Mouse (Mus musculus) frontal cortex, adult 2 months (tissue): Measurements from ENCODE around the gene Fam71f1. TPM values are rescaled to one million over a fixed set of nuclear protein-coding genes. Genes with fewer than 3 reads are reported as not detected.

Experiments
- DNase-seq, 2 experiments: peaks; one replicate each; pipeline ENCODE4 v3.0.0; 2022; ENCODE audit warnings: low spot score in 1 of 2; ENCODE audit errors: extremely low spot score in 1 of 2
- polyA plus RNA-seq: library from polyadenylated mRNA; depleted of rRNA; stranded (reverse); fragments of >200 nt; gene quantifications from 2 replicates; pipeline ENCODE4 v1.2.3, GENCODE M21; 2012; rRNA removed

The Fam71f1 gene
- polyA plus RNA-seq = 0.06 TPM in 1 of 2 replicates, not detected in the other

DNA sequence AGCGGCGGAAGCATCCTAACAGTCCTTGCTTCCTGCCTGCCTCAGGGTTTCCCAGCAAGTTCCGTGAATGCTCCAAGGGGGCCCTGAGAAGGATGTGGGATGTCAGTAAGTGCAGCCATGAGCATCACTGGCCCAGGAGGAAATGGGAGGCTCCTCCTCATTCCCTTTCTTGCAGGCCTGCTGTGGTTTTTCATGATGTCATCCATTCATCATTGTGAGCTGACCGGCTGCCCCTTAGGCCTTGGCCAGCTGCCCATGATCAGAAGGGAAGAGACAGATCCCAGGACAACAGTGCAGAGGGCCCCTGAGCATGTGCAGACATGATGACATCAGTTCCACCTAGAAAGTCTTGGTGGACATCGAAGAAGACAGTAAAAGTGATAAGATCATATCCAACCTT is at the start of gene Fam71f1:
TSS of gene Fam71f1 (plus strand) at position 262 of the 400 bp plus-strand sequence.
- DNase-seq = no peak

- no peak for DNase-seq
Measured at GRCm38 (mm10) chr6:29270961-29271360, 48.0 kb upstream of the Fam71f1 start.

GRCm38 (mm10) chr6:29272312-29273072 is 46.4 kb upstream of the Fam71f1 start, which contains the start of gene Hilpda:
Gene Hilpda, plus strand, starts transcription at chr6:29272488.
- peak; percentile 80 to 91 for DNase-seq

DNA sequence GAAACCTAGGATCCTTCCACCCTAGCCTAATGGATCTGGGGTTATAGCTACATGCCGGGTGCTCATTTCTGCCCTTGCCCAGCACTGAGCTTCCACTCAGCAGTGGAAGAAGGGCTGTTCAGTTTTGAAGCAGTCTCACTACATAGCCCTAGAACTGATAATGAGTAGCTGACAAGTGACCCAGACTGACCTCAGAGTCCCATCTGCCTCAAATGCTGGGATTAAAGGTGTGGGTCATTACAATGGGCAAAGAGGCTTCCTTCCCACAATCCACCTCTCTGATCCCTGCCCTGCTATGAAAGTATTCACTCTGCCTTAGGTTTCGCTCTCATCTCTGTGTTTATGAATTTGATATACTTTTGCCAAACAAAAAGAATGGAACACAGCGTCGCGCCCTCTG is 42.2 kb upstream of the Fam71f1 start:
- no peak for DNase-seq

GRCm38 (mm10) chr6:29278513-29279267 is 40.2 kb upstream of the Fam71f1 start:
- DNase-seq = peak in 1 of 2 experiments; percentile 81

- DNase-seq = no peak
Measured at GRCm38 (mm10) chr6:29279293-29279692, 39.6 kb upstream of the Fam71f1 start, which contains the start of gene Fam71f2. Gene Fam71f2, plus strand, starts transcription at chr6:29279593.

DNA sequence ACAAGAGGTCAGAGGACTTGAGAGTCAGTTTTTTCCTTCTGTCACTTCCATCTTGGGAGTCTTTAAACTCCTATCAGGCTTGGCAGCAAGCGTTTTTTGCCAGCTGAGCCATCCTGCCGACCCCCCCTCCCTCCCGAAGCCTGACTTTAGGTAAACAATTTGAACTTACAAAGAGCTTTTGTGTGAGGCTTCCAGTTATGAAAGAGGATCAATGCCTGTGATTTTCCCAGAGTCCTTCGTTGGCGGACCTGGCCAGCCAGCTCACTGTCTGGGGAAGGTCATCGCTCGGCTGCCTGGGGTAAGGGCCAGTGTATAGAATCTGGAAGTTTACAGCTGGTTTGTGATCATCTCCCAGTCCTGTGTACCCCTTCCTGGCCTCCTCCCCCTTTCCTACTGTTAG is 38.3 kb upstream of the Fam71f1 start:
- no peak for DNase-seq

GRCm38 (mm10) chr6:29286870-29287269 is 32.1 kb upstream of the Fam71f1 start:
- DNase-seq = no peak

DNA sequence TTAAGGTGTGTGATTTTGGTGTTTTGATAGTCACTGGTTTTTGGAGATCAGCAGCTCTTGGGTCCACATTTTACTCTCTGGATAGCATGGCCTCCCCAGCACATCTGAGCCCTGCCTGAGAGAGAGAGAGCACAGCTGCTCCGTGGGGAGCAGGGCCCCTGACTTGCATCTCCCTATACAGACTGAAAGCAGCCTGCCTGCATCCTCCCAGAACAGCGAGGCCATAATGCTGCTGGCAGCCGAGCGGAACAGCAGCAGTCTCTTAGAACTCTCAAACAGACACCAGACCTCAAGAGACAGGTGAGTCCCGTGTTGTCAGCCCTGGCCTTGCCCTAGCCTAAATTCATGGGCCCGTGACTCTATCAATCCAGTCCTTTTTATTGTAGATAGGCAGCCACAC is 31.5 kb upstream of the Fam71f1 start:
- no peak for DNase-seq

- no peak for DNase-seq
Measured at GRCm38 (mm10) chr6:29287944-29288343, 31.0 kb upstream of the Fam71f1 start.

GRCm38 (mm10) chr6:29288651-29289050 is 30.3 kb upstream of the Fam71f1 start:
- DNase-seq = no peak

DNA sequence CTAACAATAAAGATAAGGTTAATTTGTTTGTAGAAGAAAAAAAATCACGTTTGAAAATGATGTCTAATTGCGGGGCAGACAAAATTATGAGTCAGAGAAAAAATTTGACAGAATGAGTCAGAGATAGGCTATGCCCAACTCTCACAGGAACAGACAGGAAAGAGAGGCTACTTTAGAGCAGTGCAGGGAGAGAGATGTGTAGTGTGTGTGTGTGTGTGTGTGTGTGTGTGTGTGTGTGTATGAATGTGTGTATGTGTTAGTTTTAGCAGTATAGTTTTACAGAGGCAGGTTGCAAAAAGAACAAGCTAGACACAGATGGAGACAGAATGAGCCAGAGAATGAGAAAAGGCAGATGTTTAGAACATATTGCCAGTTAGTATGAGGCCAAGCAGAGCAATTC is 19.8 kb upstream of the Fam71f1 start:
- no peak for DNase-seq

GRCm38 (mm10) chr6:29303251-29303650 is 15.7 kb upstream of the Fam71f1 start:
- no peak for DNase-seq

- DNase-seq = no peak
Measured at GRCm38 (mm10) chr6:29303726-29304125, 15.2 kb upstream of the Fam71f1 start.

DNA sequence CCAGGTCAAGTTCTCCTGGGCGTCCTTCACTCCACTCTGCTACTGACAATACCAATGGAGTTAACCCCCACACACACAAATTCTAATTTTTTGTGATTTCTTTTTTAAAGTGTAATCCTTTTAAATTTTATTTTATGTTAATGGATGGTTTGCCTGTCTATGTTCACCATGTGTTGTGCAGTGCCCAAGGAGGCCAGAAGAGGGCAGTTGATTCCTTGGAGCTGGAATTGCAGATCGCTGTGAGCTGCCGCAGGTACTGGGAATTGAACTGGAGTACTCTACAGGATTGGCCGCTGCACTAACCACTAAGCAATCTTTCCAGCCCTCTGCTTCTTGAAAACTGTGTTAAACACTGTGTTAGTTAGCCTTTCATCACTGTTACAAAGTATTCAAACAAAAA is 13.5 kb upstream of the Fam71f1 start:
- DNase-seq = no peak

DNA sequence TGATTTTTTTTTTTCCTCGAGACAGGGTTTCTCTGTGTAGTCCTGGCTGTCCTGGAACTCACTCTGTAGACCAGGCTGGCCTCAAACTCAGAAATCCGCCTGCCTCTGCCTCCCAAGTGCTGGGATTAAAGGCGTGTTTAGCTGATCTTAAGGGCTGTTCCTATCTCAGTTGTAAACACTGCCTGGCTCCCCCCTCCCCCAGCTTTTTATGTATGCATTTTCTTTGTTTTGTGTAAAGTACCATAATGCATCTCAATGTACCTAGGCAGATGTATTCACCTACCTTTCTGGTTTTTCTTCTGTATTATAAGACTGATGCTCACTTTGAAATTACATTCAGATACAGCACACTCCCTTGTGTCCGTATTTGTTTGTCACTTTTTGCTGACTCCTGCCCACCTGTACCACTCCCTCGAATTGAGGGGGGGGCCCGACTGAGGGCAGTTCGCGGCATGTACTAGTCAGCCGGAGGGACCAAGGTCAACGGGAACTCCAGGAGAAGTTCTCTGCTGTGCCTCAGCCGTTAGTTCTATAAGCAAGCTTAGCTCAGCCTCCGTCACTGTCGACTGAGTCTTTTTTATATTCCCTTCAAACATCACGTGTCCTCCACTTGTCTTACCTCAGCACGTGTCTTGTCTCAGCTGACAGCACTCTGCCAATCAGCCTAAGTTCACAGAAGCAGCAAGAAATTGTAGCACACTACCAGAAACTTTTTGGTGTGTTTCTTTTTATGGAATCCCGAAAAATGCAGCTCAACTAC is 9.9 kb upstream of the Fam71f1 start:
- no peak for DNase-seq

DNA sequence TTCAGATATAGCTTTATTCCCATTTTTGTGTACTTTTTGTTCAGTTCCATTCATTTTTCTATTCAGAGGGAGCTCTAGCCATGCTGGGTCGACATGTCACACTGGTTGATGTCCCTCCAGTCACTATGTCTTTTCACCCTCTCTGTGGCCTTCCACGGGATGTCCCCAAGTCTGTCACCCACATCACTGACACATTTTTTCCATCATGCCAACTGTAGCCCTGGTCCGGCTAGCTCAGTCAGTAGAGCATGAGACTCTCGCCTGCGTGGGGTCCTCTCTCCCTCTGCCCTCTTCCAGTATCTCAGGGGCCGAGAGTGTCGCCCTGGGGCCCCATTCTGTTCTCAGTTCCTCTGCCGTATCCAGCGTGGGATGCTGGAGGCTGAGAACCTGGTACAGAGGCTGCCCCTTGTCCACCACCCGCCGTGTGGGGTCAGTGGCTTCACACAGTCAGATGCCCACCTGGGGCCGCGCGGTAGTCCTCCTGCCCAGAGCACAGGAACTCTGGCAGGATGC is 5.2 kb upstream of the Fam71f1 start:
- DNase-seq = no peak

GRCm38 (mm10) chr6:29317286-29317685 is 1.7 kb upstream of the Fam71f1 start:
- DNase-seq = no peak

DNA sequence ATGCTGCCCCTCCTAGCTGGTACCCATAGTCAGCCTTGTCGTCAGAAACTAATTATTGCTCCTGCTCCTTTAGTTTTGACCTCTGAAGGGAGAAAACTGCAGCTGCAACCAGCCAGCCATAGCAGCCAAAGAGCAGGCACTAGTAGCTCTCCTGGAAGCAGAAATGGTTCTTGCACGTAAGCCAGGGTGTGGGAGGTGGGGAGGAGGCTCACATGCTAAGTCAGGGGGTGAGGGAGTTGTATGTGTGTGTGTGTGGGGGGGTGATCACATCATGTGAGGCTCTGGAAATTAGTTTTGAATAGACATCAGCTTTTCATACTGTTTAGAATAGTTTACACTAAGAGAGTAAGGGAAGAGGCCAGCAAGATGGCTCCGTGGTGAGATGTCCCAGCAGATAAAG is 999 bp upstream of the Fam71f1 start:
- DNase-seq = no peak

DNA sequence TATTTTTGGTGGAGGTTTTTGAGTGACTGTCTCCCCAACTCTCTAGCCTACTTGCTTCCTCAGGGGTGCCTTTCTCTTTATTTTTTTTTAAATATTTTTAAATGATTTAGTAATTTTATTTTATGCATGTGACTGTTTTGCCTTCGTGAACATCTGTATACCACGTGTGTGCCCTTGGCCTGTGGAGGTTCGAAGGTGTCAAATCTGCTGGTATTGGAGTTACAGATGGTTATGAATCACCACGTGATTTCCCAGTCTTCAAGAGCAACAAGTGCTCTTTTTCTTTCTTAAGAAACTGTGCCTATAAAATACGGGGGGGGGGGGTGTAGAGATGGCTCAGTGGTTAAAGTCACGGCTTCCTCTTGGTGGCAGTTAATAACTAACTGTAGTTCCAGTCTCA is 2.6 kb downstream of the Fam71f1 start:
- no peak for DNase-seq

DNA sequence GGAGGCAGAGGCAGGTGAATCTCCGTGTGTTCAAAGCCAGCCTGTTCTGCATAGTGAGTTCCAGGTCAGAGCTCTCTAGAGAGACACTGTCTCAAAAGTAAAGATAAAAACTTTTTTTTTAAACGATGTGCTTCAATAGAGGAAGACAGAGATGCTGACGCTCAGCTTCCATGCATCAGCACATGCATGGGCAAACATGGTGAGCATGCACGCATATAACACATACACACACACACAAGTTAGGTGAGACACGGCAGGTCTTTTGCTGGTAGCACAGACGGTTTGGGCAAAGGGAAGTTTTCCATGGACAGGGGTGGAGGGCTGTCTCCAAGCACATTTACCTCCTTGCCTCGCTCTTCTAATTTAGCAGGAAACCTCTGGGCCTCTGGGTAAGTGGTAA is 3.2 kb downstream of the Fam71f1 start:
- no peak for DNase-seq
